Mouse (Mus musculus) CH12.LX (cell line): ENCODE measurements around the gene Ctnna3. TPM values are rescaled to one million over a fixed set of nuclear protein-coding genes. Genes with fewer than 3 reads are reported as not detected.

Experiments used
- DNase-seq: peaks from one replicate; pipeline ENCODE4 v3.0.0-alpha.2; 2013; ENCODE audit errors: extremely low read depth
- H3K27ac ChIP-seq: 2 replicates; pipeline ENCODE4 v1.5.1; 2012; ENCODE audit warnings: low read depth, mild to moderate bottlenecking, control low read depth, moderate library complexity; ENCODE audit not compliant: insufficient read depth
- H3K27me3 ChIP-seq: replicated peaks from 2 replicates; pipeline ENCODE3; 2012; ENCODE audit warnings: inconsistent platforms
- H3K36me3 ChIP-seq, 2 experiments: replicated peaks in 1 of 2; 2 replicates each; pipeline versions ENCODE3 to v1.6.1; 2012; ENCODE audit warnings: inconsistent platforms in 1 of 2, low read length in 1 of 2, mild to moderate bottlenecking in 1 of 2, mixed read lengths in 1 of 2, moderate library complexity in 1 of 2; ENCODE audit not compliant: control insufficient read depth in 1 of 2, insufficient read depth in 1 of 2
- H3K4me1 ChIP-seq, 2 experiments: 2 replicates each; pipeline ENCODE4 v1.6.1; 2012; ENCODE audit warnings: inconsistent platforms in 1 of 2, moderate library complexity in 1 of 2; ENCODE audit not compliant: insufficient read depth in 2 of 2, control insufficient read depth in 1 of 2
- H3K4me2 ChIP-seq: 2 replicates; pipeline ENCODE4 v1.6.1; 2012; ENCODE audit warnings: low read depth, mild to moderate bottlenecking, control low read depth; ENCODE audit not compliant: poor library complexity, insufficient read depth, severe bottlenecking
- H3K4me3 ChIP-seq, 3 experiments: fragments of 150-350 bp in 1 of 3; sonication (generic) in 1 of 3; replicated peaks in 1 of 3; 2 replicates each; pipeline versions ENCODE3 to v1.5.1; 2011 to 2012; ENCODE audit warnings: low read depth in 2 of 3, low read length in 2 of 3, mild to moderate bottlenecking in 2 of 3, moderate library complexity in 2 of 3, control low read depth in 1 of 3, improper control_type of control experiment in 1 of 3, inconsistent platforms in 1 of 3, mixed read lengths in 1 of 3; ENCODE audit not compliant: poor library complexity in 1 of 3
- H3K79me2 ChIP-seq: replicated peaks from 2 replicates; pipeline ENCODE4 v1.6.1; 2012; ENCODE audit warnings: mild to moderate bottlenecking, moderate library complexity; ENCODE audit not compliant: control insufficient read depth, poor library complexity, insufficient read depth, severe bottlenecking; ENCODE audit errors: extremely low read depth
- H3K9ac ChIP-seq: 2 replicates; pipeline ENCODE4 v1.6.1; 2012; ENCODE audit warnings: low read depth, mild to moderate bottlenecking, control low read depth, moderate library complexity; ENCODE audit not compliant: insufficient read depth
- H3K9me3 ChIP-seq: replicated peaks from 2 replicates; pipeline ENCODE3; 2012; ENCODE audit warnings: low read length, inconsistent platforms, mixed read lengths
- CHD1 ChIP-seq: IDR thresholded peaks from 2 replicates; pipeline ENCODE4 v1.6.1; 2012; ENCODE audit warnings: low read depth, low read length, improper control_type of control experiment, inconsistent platforms
- CHD2 ChIP-seq: IDR thresholded peaks from 2 replicates; pipeline ENCODE4 v1.6.1; 2011; ENCODE audit warnings: low read length, improper control_type of control experiment
- CTCF ChIP-seq, 2 experiments: IDR thresholded peaks in 1 of 2; conservative IDR thresholded peaks in 1 of 2; 2 replicates each; pipeline ENCODE4 v1.5.1; 2011 to 2012; ENCODE audit warnings: low read depth in 2 of 2, low read length in 2 of 2, improper control_type of control experiment in 1 of 2, inconsistent platforms in 1 of 2, mild to moderate bottlenecking in 1 of 2, moderate library complexity in 1 of 2
- E2F4 ChIP-seq: IDR thresholded peaks from 2 replicates; pipeline ENCODE4 v1.6.1; 2011; ENCODE audit warnings: low read depth, low read length, improper control_type of control experiment; ENCODE audit not compliant: insufficient replicate concordance
- ELF1 ChIP-seq: IDR thresholded peaks from 2 replicates; pipeline ENCODE4 v1.6.1; 2014; ENCODE audit warnings: low read depth, mild to moderate bottlenecking, inconsistent platforms, low read length, improper control_type of control experiment
- EP300 ChIP-seq: IDR thresholded peaks from 2 replicates; pipeline ENCODE4 v1.6.1; 2011; ENCODE audit warnings: low read length, improper control_type of control experiment
- HCFC1 ChIP-seq: IDR thresholded peaks from 2 replicates; pipeline ENCODE4 v1.6.1; 2012; ENCODE audit warnings: low read depth, mild to moderate bottlenecking, inconsistent platforms, low read length, improper control_type of control experiment
- IRF4 ChIP-seq: IDR thresholded peaks from 2 replicates; pipeline ENCODE4 v1.6.1; 2014; ENCODE audit warnings: low read depth, mild to moderate bottlenecking, inconsistent platforms, low read length, improper control_type of control experiment
- KAT2A ChIP-seq: IDR thresholded peaks from 2 replicates; pipeline ENCODE4 v1.6.1; 2012; ENCODE audit warnings: low read length, improper control_type of control experiment, inconsistent platforms; ENCODE audit not compliant: insufficient replicate concordance
- MAFK ChIP-seq: IDR thresholded peaks from 2 replicates; pipeline ENCODE4 v1.6.1; 2011; ENCODE audit warnings: low read length, improper control_type of control experiment; ENCODE audit not compliant: insufficient replicate concordance
- MAZ ChIP-seq: IDR thresholded peaks from 2 replicates; pipeline ENCODE4 v1.6.1; 2012; ENCODE audit warnings: low read depth, mild to moderate bottlenecking, inconsistent platforms, low read length, improper control_type of control experiment, moderate library complexity
- MEF2A ChIP-seq: IDR thresholded peaks from 2 replicates; pipeline ENCODE4 v1.6.1; 2014; ENCODE audit warnings: low read depth, mild to moderate bottlenecking, inconsistent platforms, low read length, improper control_type of control experiment, borderline replicate concordance
- MXI1 ChIP-seq: IDR thresholded peaks from 2 replicates; pipeline ENCODE4 v1.6.1; 2011; ENCODE audit warnings: mild to moderate bottlenecking, low read depth, low read length, improper control_type of control experiment
- NELFE ChIP-seq: IDR thresholded peaks from 2 replicates; pipeline ENCODE4 v1.6.1; 2011; ENCODE audit warnings: low read depth, low read length, improper control_type of control experiment
- NRF1 ChIP-seq: IDR thresholded peaks from 2 replicates; pipeline ENCODE4 v1.6.1; 2014; ENCODE audit warnings: low read depth, mild to moderate bottlenecking, inconsistent platforms, low read length, improper control_type of control experiment, moderate library complexity
- PAX5 ChIP-seq: IDR thresholded peaks from 2 replicates; pipeline ENCODE4 v1.6.1; 2012; ENCODE audit warnings: low read length, inconsistent platforms, mixed read lengths
- POLR2A ChIP-seq: IDR thresholded peaks from 2 replicates; pipeline ENCODE4 v1.6.1; 2011; ENCODE audit warnings: low read depth, mild to moderate bottlenecking, improper control_type of control experiment, low read length
- POLR2AphosphoS2 ChIP-seq: IDR thresholded peaks from 2 replicates; pipeline ENCODE4 v1.6.1; 2011; ENCODE audit warnings: low read depth, low read length, improper control_type of control experiment
- RCOR1 ChIP-seq: conservative IDR thresholded peaks from 2 replicates; pipeline ENCODE4 v1.6.1; 2012; ENCODE audit warnings: low read depth, mild to moderate bottlenecking, inconsistent platforms, low read length, improper control_type of control experiment
- SIN3A ChIP-seq: IDR thresholded peaks from 2 replicates; pipeline ENCODE4 v1.6.1; 2012; ENCODE audit warnings: low read length, improper control_type of control experiment, inconsistent platforms
- SMC3 ChIP-seq: IDR thresholded peaks from 2 replicates; pipeline ENCODE4 v1.6.1; 2011; ENCODE audit warnings: low read depth, low read length, improper control_type of control experiment
- TBP ChIP-seq: conservative IDR thresholded peaks from 2 replicates; pipeline ENCODE4 v1.6.1; 2011; ENCODE audit warnings: low read depth, low read length, improper control_type of control experiment
- UBTF ChIP-seq: IDR thresholded peaks from 2 replicates; pipeline ENCODE4 v1.6.1; 2012; ENCODE audit warnings: low read depth, mild to moderate bottlenecking, inconsistent platforms, low read length, improper control_type of control experiment, moderate library complexity
- USF1 ChIP-seq: IDR thresholded peaks from 2 replicates; pipeline ENCODE4 v1.6.1; 2014; ENCODE audit warnings: low read depth, mild to moderate bottlenecking, inconsistent platforms, low read length, improper control_type of control experiment
- ZNF384 ChIP-seq: IDR thresholded peaks from 2 replicates; pipeline ENCODE4 v1.6.1; 2012; ENCODE audit warnings: low read depth, low read length, improper control_type of control experiment, inconsistent platforms
- dilution Hi-C: fragments of 300-500 bp; cut with MboI; formaldehyde crosslinking; loops from 2 replicates; pipeline ENCODE4 v1.14.3; 2020; ENCODE audit warnings: low sequenced_read_pairs; ENCODE audit not compliant: extremely low pct_unique_long_range_greater_than_20kb, extremely low pct_ligation_motif_present
- in situ Hi-C: fragments of 300-500 bp; cut with MboI; formaldehyde crosslinking; loops from 3 replicates; pipeline ENCODE4 v1.14.3; 2019; ENCODE audit warnings: low sequenced_read_pairs, low pct_ligation_motif_present, low pct_unique_long_range_greater_than_20kb, mixed read lengths
- polyA plus RNA-seq: library from polyadenylated mRNA; unstranded; fragments of >175 nt; gene quantifications from 2 replicates; pipeline ENCODE4 v1.2.1, GENCODE M21; 2012; ENCODE audit warnings: low read depth; ENCODE audit not compliant: insufficient read length
- total RNA-seq, 2 experiments: library from RNA; depleted of rRNA; stranded (reverse); fragments of 300-350 nt in 1 of 2; fragments of >200 nt in 1 of 2; gene quantifications; 2 replicates each; pipeline ENCODE4 v1.2.3; 2012 to 2014

The Ctnna3 gene
- total and polyA plus RNA-seq, 3 experiments, result 0.09 TPM; not detected in 2

- H3K9me3 ChIP-seq, result peaks cover 46% of the 10 kb centered on the region
- DNase-seq, result no peak
- TF ChIP-seq NELFE (no peak), HCFC1 (no peak), USF1 (no peak), NRF1 (no peak), IRF4 (no peak), POLR2AphosphoS2 (no peak), ZNF384 (no peak), KAT2A (no peak), CHD1 (no peak), PAX5 (no peak)
- H3K4me2 ChIP-seq, result no peak overlapping the region
- dilution Hi-C loops (no loop called here), in situ Hi-C loops (no loop called here)
- no peak overlapping the region for H3K4me3 ChIP-seq
- no peaks in the 10 kb centered on the region for H3K27me3 ChIP-seq
- H3K79me2 ChIP-seq, result no peaks in the 10 kb centered on the region
- H3K27ac ChIP-seq, result no peak overlapping the region
- no peak overlapping the region for H3K9ac ChIP-seq
- H3K4me1 ChIP-seq, result no peaks in the 10 kb centered on the region
- no peaks in the 10 kb centered on the region for H3K36me3 ChIP-seq
Observed at GRCm38 (mm10) chr10:64001531-64001930, 571.6 kb downstream of the Ctnna3 start.

GRCm38 (mm10) chr10:64001996-64002395, 572.1 kb downstream of the Ctnna3 start:
- Histone ChIP-seq H3K36me3 (no peaks in the 10 kb centered on the region), H3K27ac (no peak overlapping the region), H3K27me3 (no peaks in the 10 kb centered on the region), H3K4me3 (no peak overlapping the region), H3K4me2 (no peak overlapping the region), H3K9ac (no peak overlapping the region), H3K4me1 (no peaks in the 10 kb centered on the region), H3K79me2 (no peaks in the 10 kb centered on the region), H3K9me3 (peaks cover 48% of the 10 kb centered on the region)
- TF ChIP-seq POLR2A, result no peak
- no peak for TF ChIP-seq CTCF (conservative IDR thresholded peaks at IDR 0.05 in 1 of 2, IDR thresholded peaks at IDR 0.05 in 1 of 2; ENCODE audit: low read depth in 2 of 2, low read length in 2 of 2)
- no peak for TF ChIP-seq MEF2A
- dilution Hi-C loops, result no loop called here
- DNase-seq, result no peak
- in situ Hi-C loops, result no loop called here

DNA sequence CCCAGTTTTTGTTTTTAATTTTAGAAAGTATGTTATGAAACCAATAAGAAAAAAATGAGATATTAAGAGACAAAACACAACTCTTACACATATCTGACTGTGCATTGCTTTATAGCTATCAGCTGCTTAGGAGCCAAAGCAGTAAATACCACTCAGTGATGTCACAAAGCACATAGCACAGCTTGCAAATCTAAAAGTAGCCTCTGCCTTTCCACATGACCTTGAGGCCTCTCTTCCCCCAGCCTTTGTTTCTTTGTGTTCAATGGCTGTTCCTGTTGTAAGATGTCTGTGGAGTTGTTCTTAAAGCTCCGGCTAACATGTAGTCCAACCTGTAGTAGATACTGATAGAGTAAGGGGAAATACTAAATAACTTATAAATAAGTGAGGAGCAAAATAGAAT, 590.4 kb downstream of the Ctnna3 start:
- in situ Hi-C loops, result no loop called here
- no peaks in the 10 kb centered on the region for H3K27me3 ChIP-seq

More for the DNA sequence above, 590.4 kb downstream of the Ctnna3 start:
- Histone ChIP-seq H3K4me3 (no peak overlapping the region), H3K9ac (no peak overlapping the region), H3K79me2 (no peaks in the 10 kb centered on the region), H3K4me2 (no peak overlapping the region), H3K9me3 (peaks cover 47% of the 10 kb centered on the region), H3K27ac (no peak overlapping the region), H3K36me3 (no peaks in the 10 kb centered on the region), H3K4me1 (no peaks in the 10 kb centered on the region)
- no peak for TF ChIP-seq IRF4
- no peak for TF ChIP-seq SMC3
- TF ChIP-seq TBP, result no peak
- TF ChIP-seq PAX5, result no peak
- no peak for TF ChIP-seq UBTF
- TF ChIP-seq RCOR1, result no peak
- TF ChIP-seq NELFE, result no peak
- TF ChIP-seq MAZ, result no peak
- TF ChIP-seq MAFK, result no peak
- TF ChIP-seq EP300, result no peak
- TF ChIP-seq HCFC1, result no peak
- no peak for TF ChIP-seq E2F4
- TF ChIP-seq ELF1, result no peak
- TF ChIP-seq ZNF384, result no peak
- TF ChIP-seq CHD2, result no peak
- TF ChIP-seq CHD1, result no peak
- TF ChIP-seq MEF2A, result no peak
- TF ChIP-seq MXI1, result no peak
- no peak for TF ChIP-seq SIN3A
- dilution Hi-C loops, result no loop called here
- no peak for DNase-seq
